Mouse (Mus musculus) myocyte (in vitro differentiated cells): ENCODE results near the gene 2210010C04Rik.

Experiments used
- CEBPB ChIP-seq: IDR thresholded peaks from 2 replicates; pipeline ENCODE4 v1.6.1; 2011; ENCODE audit warnings: mild to moderate bottlenecking, moderate library complexity; ENCODE audit not compliant: poor library complexity, insufficient read depth, severe bottlenecking
- E2F4 ChIP-seq: IDR thresholded peaks from one replicate; pipeline ENCODE4 v1.6.1; 2011; ENCODE audit warnings: mild to moderate bottlenecking, control low read depth, moderate library complexity; ENCODE audit not compliant: insufficient read depth
- MAX ChIP-seq: IDR thresholded peaks from one replicate; pipeline ENCODE4 v1.6.1; 2011; ENCODE audit warnings: low read depth, mild to moderate bottlenecking, control low read depth
- MYOD1 ChIP-seq, 3 experiments: IDR thresholded peaks; one replicate each; pipeline ENCODE4 v1.6.1; 2011; ENCODE audit warnings: control low read depth in 2 of 3, low read depth in 2 of 3, mild to moderate bottlenecking in 2 of 3, moderate library complexity in 1 of 3; ENCODE audit not compliant: insufficient read length in 2 of 3, control insufficient read depth in 1 of 3
- MYOG ChIP-seq, 3 experiments: IDR thresholded peaks; one replicate each; pipeline ENCODE4 v1.6.1; 2011; ENCODE audit warnings: control low read depth in 2 of 3, low read depth in 2 of 3, mild to moderate bottlenecking in 2 of 3; ENCODE audit not compliant: insufficient read length in 2 of 3, control insufficient read depth in 1 of 3, insufficient read depth in 1 of 3
- POLR2A ChIP-seq: IDR thresholded peaks from one replicate; pipeline ENCODE4 v1.6.1; 2011; ENCODE audit warnings: low read depth, mild to moderate bottlenecking, control low read depth, moderate library complexity; ENCODE audit not compliant: insufficient read length
- POLR2AphosphoS2 ChIP-seq: IDR thresholded peaks from one replicate; pipeline ENCODE4 v1.6.1; 2011; ENCODE audit warnings: low read depth, control low read depth; ENCODE audit not compliant: insufficient read length
- REST ChIP-seq: IDR thresholded peaks from one replicate; pipeline ENCODE4 v1.6.1; 2011; ENCODE audit warnings: mild to moderate bottlenecking, control low read depth, moderate library complexity; ENCODE audit not compliant: insufficient read depth, insufficient read length
- SRF ChIP-seq: IDR thresholded peaks from one replicate; pipeline ENCODE4 v1.6.1; 2011; ENCODE audit warnings: low read depth; ENCODE audit not compliant: control insufficient read depth, insufficient read length
- TCF12 ChIP-seq: IDR thresholded peaks from one replicate; pipeline ENCODE4 v1.6.1; 2011; ENCODE audit warnings: mild to moderate bottlenecking, control low read depth; ENCODE audit not compliant: poor library complexity, insufficient read depth, severe bottlenecking
- TCF3 ChIP-seq: IDR thresholded peaks from one replicate; pipeline ENCODE4 v1.6.1; 2011; ENCODE audit warnings: low read depth, control low read depth; ENCODE audit not compliant: insufficient read length
- USF1 ChIP-seq: IDR thresholded peaks from one replicate; pipeline ENCODE4 v1.6.1; 2011; ENCODE audit warnings: low read depth, mild to moderate bottlenecking, control low read depth, moderate library complexity

GRCm38 (mm10) chr6:41080121-41080520 is 44.8 kb upstream of the 2210010C04Rik start:
- TF ChIP-seq POLR2A (no peak), POLR2AphosphoS2 (no peak), E2F4 (no peak), MAX (no peak), MYOG (IDR thresholded peaks at IDR 0.05; ENCODE audit: control insufficient read depth in 1 of 3, insufficient read depth in 1 of 3, insufficient read length in 2 of 3, low read depth in 2 of 3) (no peak), USF1 (no peak), MYOD1 (IDR thresholded peaks at IDR 0.05; ENCODE audit: control insufficient read depth in 1 of 3, insufficient read length in 2 of 3, low read depth in 2 of 3) (no peak), SRF (no peak), REST (no peak), TCF12 (no peak), CEBPB (no peak), TCF3 (no peak)
